Mouse (Mus musculus): ENCODE data around the gene Cypt1. TPM values are rescaled to one million over a fixed set of nuclear protein-coding genes. Genes with fewer than 3 reads are reported as not detected.

The Cypt1 gene
- not detected in 2 replicates for polyA plus RNA-seq (2014; fragmentation: Nextera tagmentation; extraction: Ambion mirVana)

GRCm38 (mm10) chrX:16522569-16522968 lies at the start of gene Cypt1:
Cypt1 (plus strand) TSS chrX:16522869.
- H3K9ac ChIP-seq (ENCODE audit: low read length) = no peak within 1 kb of the TSS
- no peaks in the 10 kb centered on the region for H3K9me3 ChIP-seq (ENCODE audit: control insufficient read depth, low read length)
- H3K36me3 ChIP-seq (ENCODE audit: control insufficient read depth, insufficient read depth, low read length) = no peaks in the 10 kb centered on the region
- no peak within 1 kb of the TSS for H3K4me3 ChIP-seq (ENCODE audit: low read depth, low read length)
- no peaks in the 10 kb centered on the region for H3K4me1 ChIP-seq (replicated peaks; ENCODE audit: control insufficient read depth, insufficient read depth, low read length)
- no peaks in the 10 kb centered on the region for H3K27me3 ChIP-seq (replicated peaks; ENCODE audit: control insufficient read depth, insufficient read depth, low read length)
- WGBS = 94% methylated on average over 3 of the region's 3 CpGs
- ATAC-seq (replicated peaks; ENCODE audit: low FRiP score, low TSS enrichment, low read depth) (no peak), DNase-seq (ENCODE audit: low spot score) (no peak)
- H3K27ac ChIP-seq (ENCODE audit: low read depth) = no peak within 1 kb of the TSS
- H3K4me2 ChIP-seq (ENCODE audit: low read length) = no peak within 1 kb of the TSS

- DNase-seq (ENCODE audit: low spot score) (no peak), ATAC-seq (replicated peaks; ENCODE audit: low FRiP score, low TSS enrichment, low read depth) (no peak)
- Histone ChIP-seq H3K4me1 (replicated peaks; ENCODE audit: control insufficient read depth, insufficient read depth, low read length) (no peaks in the 10 kb centered on the region), H3K4me2 (ENCODE audit: low read length) (no peak overlapping the region), H3K27ac (ENCODE audit: low read depth) (no peak overlapping the region), H3K9ac (ENCODE audit: low read length) (no peak overlapping the region), H3K27me3 (replicated peaks; ENCODE audit: control insufficient read depth, insufficient read depth, low read length) (no peaks in the 10 kb centered on the region), H3K4me3 (ENCODE audit: low read depth, low read length) (no peak overlapping the region), H3K9me3 (ENCODE audit: control insufficient read depth, low read length) (no peaks in the 10 kb centered on the region), H3K36me3 (ENCODE audit: control insufficient read depth, insufficient read depth, low read length) (no peaks in the 10 kb centered on the region)
These were observed 24.1 kb downstream of the Cypt1 start for GRCm38 (mm10) chrX:16546806-16547205.

- H3K27ac ChIP-seq (ENCODE audit: low read depth) = no peak overlapping the region
- no peak for ATAC-seq (replicated peaks; ENCODE audit: low FRiP score, low TSS enrichment, low read depth)
- H3K36me3 ChIP-seq (ENCODE audit: control insufficient read depth, insufficient read depth, low read length) = no peaks in the 10 kb centered on the region
- H3K4me1 ChIP-seq (replicated peaks; ENCODE audit: control insufficient read depth, insufficient read depth, low read length) = no peaks in the 10 kb centered on the region
- H3K9me3 ChIP-seq (ENCODE audit: control insufficient read depth, low read length) = no peaks in the 10 kb centered on the region
- WGBS = 24% methylated on average over 1 of the region's 1 CpGs
- no peak overlapping the region for H3K9ac ChIP-seq (ENCODE audit: low read length)
- no peak overlapping the region for H3K4me3 ChIP-seq (ENCODE audit: low read depth, low read length)
- DNase-seq (ENCODE audit: low spot score) = no peak
- H3K27me3 ChIP-seq (replicated peaks; ENCODE audit: control insufficient read depth, insufficient read depth, low read length) = no peaks in the 10 kb centered on the region
- no peak overlapping the region for H3K4me2 ChIP-seq (ENCODE audit: low read length)
These were observed 34.4 kb downstream of the Cypt1 start for GRCm38 (mm10) chrX:16557061-16557460.

GRCm38 (mm10) chrX:16558501-16558900 lies 35.8 kb downstream of the Cypt1 start:
- Histone ChIP-seq H3K27me3 (replicated peaks; ENCODE audit: control insufficient read depth, insufficient read depth, low read length) (no peaks in the 10 kb centered on the region), H3K4me2 (ENCODE audit: low read length) (no peak overlapping the region), H3K4me1 (replicated peaks; ENCODE audit: control insufficient read depth, insufficient read depth, low read length) (no peaks in the 10 kb centered on the region), H3K27ac (ENCODE audit: low read depth) (no peak overlapping the region), H3K9me3 (ENCODE audit: control insufficient read depth, low read length) (no peaks in the 10 kb centered on the region), H3K9ac (ENCODE audit: low read length) (no peak overlapping the region), H3K36me3 (ENCODE audit: control insufficient read depth, insufficient read depth, low read length) (no peaks in the 10 kb centered on the region), H3K4me3 (ENCODE audit: low read depth, low read length) (no peak overlapping the region)
- ATAC-seq (replicated peaks; ENCODE audit: low FRiP score, low TSS enrichment, low read depth) (no peak), DNase-seq (ENCODE audit: low spot score) (no peak)

Other genes starting within 250 kb of the Cypt1 start
- 14.6 and 15.8 TPM in 2 replicates for gene Maoa, start 96.8 kb downstream of the Cypt1 start, polyA plus RNA-seq (2014; fragmentation: Nextera tagmentation; extraction: Ambion mirVana)

All from intestine, embryonic 14.5 days (tissue).